Mouse (Mus musculus): Measurements from ENCODE around the gene Rab3d.
"Not testable (repeated sequence)": the region's sequence is repeated elsewhere in the genome, so short reads cannot be mapped to it uniquely, and the experiment has no call there.

The Rab3d gene

DNA sequence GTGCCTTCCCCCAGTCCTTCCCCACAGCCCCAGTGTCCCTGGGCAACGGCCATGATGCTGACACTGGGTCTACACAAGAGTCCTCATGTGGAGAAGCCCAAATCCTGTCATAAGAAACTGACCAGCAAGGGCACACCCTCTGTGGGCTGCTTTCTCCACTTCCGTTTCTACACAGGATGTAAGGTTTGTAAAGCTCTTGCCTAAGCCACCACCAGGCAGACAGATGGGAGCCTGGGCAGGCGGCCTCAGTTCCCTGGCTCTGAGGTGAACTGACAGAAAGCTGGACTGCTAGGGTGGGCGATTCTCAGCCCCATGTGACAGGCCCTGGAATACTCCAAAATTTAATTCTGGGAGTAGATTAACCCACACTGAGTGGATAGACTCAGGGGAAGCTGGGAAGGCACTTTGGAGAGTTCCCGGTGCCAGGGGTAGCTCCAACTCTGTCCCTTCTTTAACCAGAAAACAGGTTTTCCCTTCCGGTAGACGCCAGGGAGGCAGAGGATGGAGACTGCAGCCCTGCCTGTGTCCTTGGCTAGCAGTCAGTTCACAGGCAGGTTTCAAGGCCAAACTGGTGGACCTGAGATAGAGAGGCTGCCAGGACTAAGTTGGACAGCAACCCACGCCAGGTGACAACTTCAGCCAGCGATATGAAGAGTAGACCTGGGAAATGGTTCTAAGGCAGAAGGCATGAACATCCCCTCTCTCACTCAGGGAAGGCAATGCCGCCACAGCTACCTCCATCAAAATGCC, 8.3 kb downstream of the Rab3d start:
- in situ Hi-C loops (cut with MseI, MboI) = no loop called here

DNA sequence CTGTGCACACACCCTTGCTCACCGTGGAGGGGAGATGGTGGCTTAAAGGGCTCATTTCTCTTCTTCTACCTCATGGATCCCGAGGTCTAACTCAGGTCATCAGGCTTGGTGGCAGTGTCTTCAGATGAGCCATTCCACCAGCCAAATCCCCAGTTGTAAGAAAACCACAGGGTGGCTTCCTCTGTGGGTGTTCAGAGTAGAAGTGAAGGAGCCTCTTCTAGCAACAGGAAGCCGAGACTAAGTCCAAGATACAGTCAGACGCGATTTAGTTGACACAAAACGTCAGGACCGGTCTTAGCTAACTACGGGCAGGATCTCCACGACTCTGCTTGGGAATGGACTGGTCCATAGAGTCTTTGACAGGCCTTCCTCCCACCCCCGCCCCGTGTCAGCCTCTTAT, 9.8 kb downstream of the Rab3d start:
- in situ Hi-C loops (cut with MseI, MboI) = no loop called here

DNA sequence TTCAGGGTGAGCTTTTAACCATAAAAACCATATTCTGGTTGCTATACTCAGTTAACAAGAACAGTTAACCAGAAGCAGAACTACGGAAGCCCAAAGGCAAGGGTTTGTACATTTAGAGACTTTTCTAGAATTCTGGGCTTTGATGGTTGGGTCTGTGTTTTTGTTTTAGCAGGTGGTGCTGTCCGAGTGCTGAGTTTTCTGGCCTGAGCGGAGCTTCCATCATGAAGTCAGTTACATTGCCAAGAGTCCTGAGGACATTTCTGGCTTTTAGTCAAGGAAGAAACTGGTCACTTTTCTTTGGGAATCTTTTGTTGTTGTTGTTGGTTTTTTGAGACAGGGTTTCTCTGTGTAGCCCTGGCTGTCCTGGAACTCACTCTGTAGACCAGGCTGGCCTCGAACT, 14.0 kb downstream of the Rab3d start:
- in situ Hi-C loops (cut with MseI, MboI) = no loop called here

DNA sequence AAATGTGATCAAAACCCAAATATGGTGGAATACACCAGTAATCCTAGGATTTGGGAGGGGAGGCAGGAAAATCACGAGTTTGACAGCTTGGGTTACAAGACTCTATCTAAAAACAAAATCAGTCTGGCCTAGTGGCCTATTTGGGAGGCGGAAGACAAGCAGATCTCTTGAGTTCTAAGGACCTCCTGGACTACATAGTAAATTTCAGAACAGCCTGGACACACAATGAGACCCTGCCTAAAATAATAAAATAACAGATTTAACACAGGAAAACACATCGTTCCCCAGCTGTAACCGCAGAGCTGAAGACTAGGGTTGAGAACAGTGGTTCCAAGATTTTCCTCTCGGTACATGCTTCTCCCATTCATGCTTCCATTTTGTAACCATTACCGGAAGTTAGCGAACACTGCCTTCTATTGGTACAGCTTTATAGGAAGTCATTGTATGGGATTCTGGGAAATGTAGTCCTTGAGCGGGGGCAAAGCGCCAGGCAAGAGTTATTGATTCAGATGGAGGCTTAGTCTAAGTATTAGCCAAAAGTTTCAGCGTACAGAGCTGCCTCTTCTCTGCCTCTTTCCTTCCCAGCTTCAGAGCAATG, 16.7 kb downstream of the Rab3d start:
- in situ Hi-C loops (cut with MseI, MboI) = no loop called here

DNA sequence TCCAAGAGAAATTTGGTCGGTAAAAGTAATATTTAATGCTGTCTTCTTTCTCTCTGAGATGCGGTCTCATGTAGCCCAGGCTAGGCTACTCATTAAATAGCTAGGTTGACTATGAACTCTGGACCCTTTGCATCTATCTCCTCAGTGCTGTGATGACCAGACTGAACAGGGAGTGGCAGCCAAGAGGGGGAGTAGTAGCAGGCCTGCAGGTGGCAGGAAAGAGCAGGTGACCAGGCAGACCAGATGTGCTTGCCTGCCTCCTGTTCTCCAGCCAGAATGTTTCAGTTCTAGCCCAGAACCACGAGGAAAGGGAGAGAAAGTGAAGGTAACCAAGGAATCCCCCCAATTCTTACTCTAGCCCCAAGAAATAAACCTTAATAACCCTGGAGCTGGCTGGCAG, 28.8 kb downstream of the Rab3d start:
- in situ Hi-C loops (cut with MseI, MboI) = no loop called here

DNA sequence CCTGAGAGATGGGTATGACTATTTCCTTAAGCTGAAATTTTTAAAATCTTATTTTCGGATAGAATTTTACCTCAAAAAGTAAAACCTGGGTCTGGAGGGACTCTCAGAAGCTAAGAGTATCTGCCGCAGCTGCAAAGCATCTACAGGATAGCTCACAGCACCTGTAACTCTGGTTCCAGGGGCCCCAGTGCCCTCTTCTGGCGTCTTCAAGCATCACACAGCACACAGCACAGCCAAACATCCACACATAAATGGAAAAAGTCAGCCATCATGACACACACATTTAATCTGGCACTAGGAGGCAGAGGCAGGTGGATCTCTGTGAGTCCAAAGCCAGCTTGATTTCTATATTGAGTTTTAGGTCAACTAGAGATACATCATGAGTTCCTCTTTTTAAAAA, 41.4 kb downstream of the Rab3d start:
- in situ Hi-C loops (cut with MseI, MboI) = no loop called here

DNA sequence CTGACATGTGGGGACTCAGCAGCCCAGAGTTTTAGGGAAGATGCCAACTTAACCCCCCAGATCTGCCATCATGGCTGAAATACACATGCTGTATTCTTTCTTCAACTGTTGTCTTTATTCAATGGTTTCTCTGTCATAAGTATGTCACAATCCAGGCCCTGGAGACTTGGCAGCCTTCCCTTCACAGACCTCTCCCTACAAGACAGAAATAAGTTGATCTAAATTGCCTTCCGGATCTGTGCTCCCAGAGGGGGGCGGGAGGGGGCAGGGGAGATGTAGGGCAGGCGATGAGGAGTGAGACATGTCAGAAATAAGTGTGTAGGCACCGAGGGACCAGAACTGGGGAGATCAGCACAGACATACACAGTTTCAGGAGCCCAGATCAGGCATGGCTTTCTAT, 45.8 kb downstream of the Rab3d start:
- in situ Hi-C loops (cut with MseI, MboI) = loop anchor here in 1 of 2 experiments (5.0 kb wide), 1 partner anchor 40 kb away; no protein-coding TSS in a partner anchor

DNA sequence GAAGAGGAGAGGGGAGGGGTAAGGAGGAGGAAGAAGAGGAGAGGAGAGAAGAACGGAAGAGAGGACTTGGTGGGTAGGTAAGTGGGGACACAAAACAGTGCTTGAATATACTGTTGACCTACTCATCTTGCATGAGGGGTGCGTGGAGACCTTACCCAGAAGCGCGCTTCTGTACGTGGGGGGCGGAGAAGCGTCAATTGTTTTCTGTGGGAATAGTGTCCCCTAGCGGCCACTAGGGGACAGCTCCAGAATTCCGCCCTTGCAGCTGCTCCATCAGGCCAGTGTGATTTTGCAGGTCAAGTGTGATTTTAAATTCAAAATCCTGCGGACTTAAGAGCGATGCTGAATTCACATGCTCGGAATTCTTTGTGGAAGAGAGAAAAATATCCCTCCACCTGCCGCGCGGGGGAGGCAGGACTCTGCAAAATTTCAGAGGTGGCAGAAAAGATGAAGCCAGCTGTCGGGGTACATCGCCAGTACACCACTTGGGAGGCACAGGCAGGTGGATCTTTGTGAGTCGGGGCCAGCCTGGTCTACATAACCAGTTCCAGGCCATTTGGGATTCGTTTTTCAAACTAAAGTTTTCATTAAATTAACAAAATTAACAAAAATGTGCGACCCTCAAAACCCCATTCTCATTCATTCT, 47.0 kb downstream of the Rab3d start:
- in situ Hi-C loops (cut with MseI, MboI) = loop anchor here in 1 of 2 experiments (5.0 kb wide), 1 partner anchor 39 kb away; no protein-coding TSS in a partner anchor

DNA sequence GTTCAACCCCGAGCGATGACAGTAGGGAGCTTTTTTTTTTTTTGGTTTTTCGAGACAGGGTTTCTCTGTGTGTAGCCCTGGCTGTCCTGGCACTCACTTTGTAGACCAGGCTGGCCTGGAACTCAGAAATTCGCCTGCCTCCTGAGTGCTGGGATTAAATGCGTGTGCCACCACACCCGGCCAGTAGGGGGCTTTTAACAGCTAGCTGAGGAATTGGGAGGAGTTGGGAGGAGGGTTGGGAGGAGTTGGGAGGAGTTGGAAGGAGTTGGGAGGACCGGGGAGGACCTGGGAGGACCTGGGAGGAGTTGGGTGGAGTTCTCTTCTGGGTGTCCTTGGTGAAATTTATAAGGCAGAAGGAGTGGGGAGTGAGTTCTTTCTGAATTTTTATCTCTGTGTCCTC, 48.7 kb downstream of the Rab3d start:
- in situ Hi-C loops (cut with MseI, MboI) = not testable (repeated sequence)

DNA sequence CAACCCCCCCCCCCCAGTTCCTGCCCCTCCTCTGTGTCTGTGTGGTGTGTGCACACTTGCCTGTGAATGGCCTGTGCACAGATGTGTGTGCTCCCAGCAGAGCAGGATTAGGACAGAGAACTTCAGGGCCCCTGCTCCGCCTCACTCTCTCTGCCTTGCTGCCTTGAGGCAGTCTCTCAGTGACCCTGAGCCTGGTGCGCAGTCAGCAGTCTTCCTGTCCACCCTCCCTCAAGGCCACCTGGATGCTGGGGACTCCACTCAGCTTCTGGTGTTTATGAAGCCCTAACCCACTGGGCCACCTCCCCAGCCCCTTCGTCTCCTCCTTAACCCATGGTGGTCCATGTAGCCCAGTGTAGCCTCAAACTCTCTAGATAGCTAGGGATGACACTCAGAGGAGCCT, 50.3 kb downstream of the Rab3d start:
- in situ Hi-C loops (cut with MseI, MboI) = no loop called here

DNA sequence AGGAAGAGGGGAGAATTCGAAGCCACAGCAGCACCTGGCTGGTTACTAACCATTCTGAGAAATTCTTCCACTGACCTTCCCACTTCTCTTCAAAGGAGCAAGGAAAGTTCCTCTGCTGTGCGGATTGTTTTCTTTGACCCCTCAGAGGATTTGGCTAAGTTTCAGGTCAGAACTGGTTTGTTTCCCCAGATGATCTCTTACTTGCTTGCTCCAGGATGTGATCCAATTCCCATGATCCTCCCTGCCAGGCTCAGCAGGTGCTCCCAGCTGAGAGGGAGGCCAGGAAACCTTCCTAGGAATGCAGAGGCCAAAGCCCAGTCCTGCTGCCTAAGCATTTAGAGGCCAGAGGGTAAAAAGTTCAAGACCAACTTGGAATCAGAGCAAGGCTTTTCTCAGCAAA, 51.4 kb downstream of the Rab3d start:
- in situ Hi-C loops (cut with MseI, MboI) = no loop called here

DNA sequence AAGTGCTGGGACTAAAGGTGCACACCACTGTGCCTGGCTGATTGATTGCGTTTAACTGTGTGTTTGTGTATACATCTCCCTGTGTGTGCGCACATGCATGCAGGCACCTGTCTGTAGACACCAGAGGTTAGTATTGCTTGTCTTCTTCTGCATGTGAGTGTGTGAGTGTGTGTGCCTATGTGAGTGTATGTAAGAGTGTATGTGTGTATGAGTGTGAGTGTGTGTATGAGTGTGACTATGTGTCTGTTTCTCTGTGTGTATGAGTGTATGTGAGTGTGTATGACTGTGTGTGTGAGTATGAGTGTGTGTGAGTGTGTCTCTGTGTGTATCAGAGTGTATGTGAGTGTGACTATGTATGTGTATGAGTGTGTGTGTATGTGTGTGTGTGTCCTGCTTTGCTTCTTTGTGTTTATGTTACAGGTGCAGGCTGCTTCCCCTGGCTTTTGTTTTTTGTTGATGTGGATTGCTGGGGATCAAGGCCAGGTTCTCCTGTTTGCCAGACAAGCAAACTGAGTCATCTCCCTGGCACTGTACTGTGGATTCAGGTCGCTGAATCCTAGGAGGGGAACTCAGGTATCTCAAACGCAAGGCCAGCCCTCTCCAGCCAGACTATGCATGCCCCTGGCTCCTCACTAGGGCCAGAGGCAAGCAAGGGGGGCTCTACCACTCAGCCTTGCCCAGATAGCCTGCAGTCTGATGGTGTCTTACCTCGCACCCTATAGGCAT, 52.2 kb downstream of the Rab3d start:
- in situ Hi-C loops (cut with MseI, MboI) = no loop called here

DNA sequence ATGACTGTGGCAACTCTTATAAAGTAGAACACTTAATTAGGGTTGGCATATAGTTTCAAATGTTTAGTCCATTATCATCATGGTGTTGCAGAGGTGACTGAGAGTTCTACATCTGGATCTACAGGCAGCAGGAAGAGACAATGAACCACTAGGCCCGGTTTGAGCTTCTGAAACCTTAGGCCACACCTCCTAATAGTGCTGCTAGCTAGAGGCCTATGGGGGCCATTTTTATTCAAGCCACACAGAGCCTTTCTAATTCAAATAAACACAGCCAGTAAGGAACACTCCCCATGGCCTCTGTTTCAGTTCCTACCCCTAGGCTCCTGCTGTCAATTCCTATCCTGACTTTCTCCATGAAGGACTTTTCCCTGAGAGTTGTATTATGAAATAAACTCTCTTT, 55.8 kb downstream of the Rab3d start:
- in situ Hi-C loops (cut with MseI, MboI) = no loop called here

DNA sequence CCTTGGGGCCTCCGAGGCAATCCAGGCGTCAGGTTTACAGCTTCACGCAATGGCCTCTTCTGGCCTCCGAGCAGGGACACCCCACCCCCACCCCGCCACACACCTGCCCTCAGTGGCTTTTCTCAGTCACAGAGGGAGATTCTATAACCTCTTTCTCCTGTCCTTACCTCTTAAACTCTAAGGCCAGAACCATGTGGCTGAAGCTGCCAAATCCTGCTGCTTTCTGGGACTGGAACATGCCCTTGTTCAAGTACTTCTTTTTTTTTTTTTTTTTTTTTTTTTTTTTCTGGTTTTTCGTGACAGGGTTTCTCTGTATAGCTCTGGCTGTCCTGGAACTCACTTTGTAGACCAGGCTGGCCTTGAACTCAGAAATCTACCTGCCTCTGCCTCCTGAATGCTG, 57.6 kb downstream of the Rab3d start:
- in situ Hi-C loops (cut with MseI, MboI) = not testable (repeated sequence)

DNA sequence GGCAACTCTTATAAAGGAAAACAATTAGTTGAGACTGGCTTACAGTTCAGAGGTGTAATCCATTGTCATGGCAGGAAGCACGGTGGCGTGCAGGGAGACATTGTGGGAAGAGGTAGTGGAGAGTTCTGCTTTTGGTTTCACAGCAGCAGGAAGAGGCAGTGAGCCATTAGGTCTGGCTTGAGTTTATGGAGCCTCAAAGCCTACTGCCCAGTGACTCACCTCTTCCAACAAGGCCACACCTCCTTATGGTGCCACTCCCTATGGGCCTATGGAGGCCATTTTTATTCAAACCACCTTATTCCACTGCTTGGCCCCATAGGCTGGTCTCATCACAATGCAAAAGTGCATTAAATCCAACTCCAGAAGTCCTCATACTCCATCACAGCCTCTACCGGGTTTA, 58.4 kb downstream of the Rab3d start:
- in situ Hi-C loops (cut with MseI, MboI) = no loop called here

DNA sequence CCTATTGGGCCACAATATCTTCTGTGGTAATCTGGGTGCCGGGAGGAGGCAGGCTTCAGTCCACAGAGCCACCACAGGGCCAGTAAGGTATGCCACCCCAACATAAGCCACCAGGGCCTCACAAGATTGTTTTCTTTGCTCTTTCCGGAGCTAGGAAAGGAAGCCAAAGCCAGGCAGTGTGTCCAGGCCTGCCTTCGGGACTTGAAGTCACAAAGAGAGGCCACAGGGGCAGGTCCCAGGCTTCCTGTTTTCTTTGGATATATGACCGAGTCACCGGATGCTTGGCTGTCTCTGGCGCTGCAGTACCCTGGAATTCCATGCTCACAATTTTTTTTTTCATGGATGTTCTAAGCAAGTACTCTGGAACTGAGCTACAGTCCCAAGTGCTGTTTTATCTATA, 59.9 kb downstream of the Rab3d start:
- in situ Hi-C loops (cut with MseI, MboI) = no loop called here

DNA sequence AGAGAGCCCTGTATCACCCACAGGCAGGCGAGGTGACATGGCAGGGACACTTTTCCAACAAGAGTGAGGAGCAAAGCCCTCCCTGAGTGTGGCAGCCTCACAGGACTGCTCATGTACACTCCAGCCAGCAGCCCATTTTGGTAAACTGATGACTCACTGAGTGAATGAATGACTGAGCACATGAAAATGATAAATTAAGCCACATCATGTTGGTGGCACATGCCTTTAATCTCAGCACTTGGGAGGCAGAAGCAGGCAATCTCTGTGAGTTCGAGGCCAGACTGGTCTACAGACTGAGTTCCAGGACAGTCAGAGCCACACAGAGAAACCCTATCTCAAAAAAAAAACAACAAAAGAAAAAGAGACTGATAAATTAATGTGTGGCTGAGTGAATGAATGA, 60.5 kb downstream of the Rab3d start:
- in situ Hi-C loops (cut with MseI, MboI) = no loop called here

Data from mouse trophoblast stem cell (cell line).